Mouse (Mus musculus) neural tube, embryonic 12.5 days (tissue): ENCODE measurements around the gene Abhd6. TPM values are rescaled to one million over a fixed set of nuclear protein-coding genes. Genes with fewer than 3 reads are reported as not detected.

Experiments used
- ATAC-seq: fragments of 200-750 bp; cut with Nextera tagmentation; 2 replicates; pipeline ENCODE4 v1.8.0; 2017; ENCODE audit warnings: low read depth, mild to moderate bottlenecking, moderate TSS enrichment, moderate library complexity; ENCODE audit not compliant: low FRiP score
- H3K27ac ChIP-seq: fragments of 300-500 bp; sonication (generic); 2 replicates; pipeline ENCODE4 v1.5.1; 2016
- H3K27me3 ChIP-seq: fragments of 300-500 bp; sonication (generic); replicated peaks from 2 replicates; pipeline ENCODE4 v1.6.1; 2016; ENCODE audit warnings: mild to moderate bottlenecking
- H3K36me3 ChIP-seq: fragments of 300-500 bp; sonication (generic); 2 replicates; pipeline ENCODE4 v1.6.1; 2016; ENCODE audit warnings: mild to moderate bottlenecking
- H3K4me1 ChIP-seq: fragments of 300-500 bp; sonication (generic); 2 replicates; pipeline ENCODE4 v1.6.1; 2016
- H3K4me2 ChIP-seq: fragments of 300-500 bp; sonication (generic); replicated peaks from 2 replicates; pipeline ENCODE4 v1.6.1; 2016; ENCODE audit warnings: mild to moderate bottlenecking
- H3K4me3 ChIP-seq: fragments of 300-500 bp; sonication (generic); 2 replicates; pipeline ENCODE4 v1.5.1; 2016
- H3K9ac ChIP-seq: fragments of 300-500 bp; sonication (generic); 2 replicates; pipeline ENCODE4 v1.6.1; 2016; ENCODE audit warnings: mild to moderate bottlenecking
- H3K9me3 ChIP-seq: fragments of 300-500 bp; sonication (generic); 2 replicates; pipeline ENCODE4 v1.6.1; 2016; ENCODE audit warnings: mild to moderate bottlenecking
- WGBS: fragments of 180-500 bp; shearing (Covaris S2); methylation state at CpG from one replicate; pipeline ENCODE4 v1.1.7; 2016; 5-methylcytosine and 5-hydroxymethylcytosine counted together
- polyA plus RNA-seq: library from polyadenylated mRNA; unstranded; fragments of >200 nt; fragmentation: Nextera tagmentation; extraction: Ambion mirVana; gene quantifications from 2 replicates; pipeline ENCODE4 v1.2.1, GENCODE M21; 2016

Abhd6 gene
- polyA plus RNA-seq, 1 experiment from 2014 or later = 20.0 TPM

DNA sequence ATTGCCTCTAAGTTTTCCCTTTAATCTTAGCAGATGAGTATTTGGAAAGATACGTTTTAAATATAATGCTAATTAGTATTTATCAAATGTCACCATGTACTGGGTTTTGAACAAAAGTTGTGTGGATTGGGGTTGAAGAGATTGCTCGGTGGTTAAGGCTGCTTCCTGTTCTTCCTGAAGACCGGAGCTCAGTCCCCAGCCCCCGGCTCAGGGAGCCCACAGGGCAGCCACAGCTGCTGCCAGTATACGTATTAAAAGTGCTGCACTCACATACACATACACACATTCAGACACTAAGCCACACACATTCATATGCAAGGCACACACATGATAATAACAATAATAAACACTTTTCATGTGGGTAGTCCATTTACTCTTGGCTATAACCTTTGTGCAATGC, 35.4 kb downstream of the Abhd6 start:
- 88% methylated on average over 5 of the region's 5 CpGs for WGBS

GRCm38 (mm10) chr14:8038791-8039448, 36.2 kb downstream of the Abhd6 start:
- Histone ChIP-seq H3K9me3 (no peaks in the 10 kb centered on the region), H3K4me3 (no peak overlapping the region)

More for the DNA sequence above, 35.4 kb downstream of the Abhd6 start:
- Histone ChIP-seq H3K4me3 (no peak overlapping the region), H3K27me3 (no peaks in the 10 kb centered on the region), H3K9ac (no peak overlapping the region), H3K27ac (no peak overlapping the region), H3K9me3 (no peaks in the 10 kb centered on the region), H3K4me2 (no peak overlapping the region), H3K36me3 (peaks cover 2% of the 10 kb centered on the region; the same call in 1 of the 2 replicates), H3K4me1 (no peaks in the 10 kb centered on the region)
- no peak for ATAC-seq

DNA sequence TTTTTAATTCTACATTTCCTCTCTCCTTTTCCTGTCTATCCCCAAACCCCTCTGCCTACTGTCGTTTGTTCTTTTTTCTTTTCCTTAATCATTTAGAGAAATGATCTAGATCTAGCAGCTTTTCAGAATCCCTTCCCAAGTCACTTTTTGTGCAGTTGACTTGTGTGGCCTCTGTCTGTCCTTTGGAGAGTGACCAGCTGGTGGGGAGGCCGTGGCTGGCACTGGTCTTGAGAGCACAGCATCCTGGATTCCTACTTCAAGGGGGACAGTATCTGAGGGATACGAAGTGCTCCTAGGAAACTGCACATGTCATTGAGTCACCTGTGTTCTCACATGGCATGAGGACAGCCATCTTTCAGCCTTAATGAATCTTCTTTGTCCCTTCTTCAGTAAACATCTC, 37.5 kb downstream of the Abhd6 start:
- Histone ChIP-seq H3K27me3 (no peaks in the 10 kb centered on the region), H3K4me3 (no peak overlapping the region), H3K4me2 (no peak overlapping the region), H3K36me3 (peaks cover 2% of the 10 kb centered on the region; the same call in 1 of the 2 replicates), H3K9me3 (no peaks in the 10 kb centered on the region), H3K4me1 (no peaks in the 10 kb centered on the region), H3K27ac (no peak overlapping the region), H3K9ac (no peak overlapping the region)
- no peak for ATAC-seq
- WGBS = 83% methylated on average over 3 of the region's 3 CpGs

More at GRCm38 (mm10) chr14:8038791-8039448, 36.2 kb downstream of the Abhd6 start:
- Histone ChIP-seq H3K4me2 (no peak overlapping the region), H3K4me1 (no peaks in the 10 kb centered on the region), H3K27ac (no peak overlapping the region), H3K36me3 (peaks cover 2% of the 10 kb centered on the region; the same call in 1 of the 2 replicates), H3K9ac (no peak overlapping the region), H3K27me3 (no peaks in the 10 kb centered on the region)
- WGBS = 84% methylated on average over 7 of the region's 7 CpGs
- no peak for ATAC-seq

DNA sequence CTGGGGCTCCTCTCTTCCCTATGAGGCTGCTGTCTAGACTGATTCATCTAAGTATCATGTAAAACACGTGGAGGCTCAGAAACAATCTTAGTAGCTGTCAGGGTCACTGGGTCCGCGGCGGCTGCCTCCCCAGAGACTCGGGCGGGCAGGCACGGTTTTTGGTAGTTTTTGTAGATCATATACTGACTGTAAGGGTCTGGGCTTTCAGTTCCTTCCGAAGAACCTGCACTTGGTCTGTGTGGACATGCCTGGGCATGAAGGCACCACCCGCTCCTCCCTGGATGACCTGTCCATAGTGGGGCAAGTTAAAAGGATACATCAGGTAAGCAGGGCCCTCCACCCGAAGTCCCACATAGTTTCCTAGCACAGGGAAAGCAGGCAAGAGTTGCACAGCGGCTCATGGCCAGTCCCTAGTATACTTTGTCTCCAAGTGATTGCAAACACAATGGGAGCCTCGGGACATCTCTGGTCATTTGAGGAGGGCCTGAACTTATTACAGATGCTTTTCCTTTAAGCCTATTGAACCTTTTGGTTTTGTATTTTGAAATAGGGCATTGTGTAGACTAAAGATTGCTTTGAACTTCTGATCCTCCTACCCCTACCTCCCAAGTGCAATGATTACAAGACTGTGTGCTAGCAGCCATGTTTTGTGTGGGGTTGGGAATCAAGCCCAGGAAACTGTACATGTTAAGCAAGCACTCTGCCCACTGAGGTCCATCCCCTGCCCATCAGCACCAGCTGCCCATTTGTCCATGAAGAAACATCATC, 38.4 kb downstream of the Abhd6 start:
- Histone ChIP-seq H3K9me3 (no peaks in the 10 kb centered on the region), H3K4me3 (no peak overlapping the region), H3K9ac (no peak overlapping the region), H3K4me1 (no peaks in the 10 kb centered on the region), H3K36me3 (peaks cover 6% of the 10 kb centered on the region; the same call in 1 of the 2 replicates), H3K27ac (no peak overlapping the region), H3K27me3 (no peaks in the 10 kb centered on the region), H3K4me2 (no peak overlapping the region)
- ATAC-seq = no peak
- WGBS = 88% methylated on average over 12 of the region's 12 CpGs

GRCm38 (mm10) chr14:8042120-8042519, 39.4 kb downstream of the Abhd6 start:
- H3K27ac ChIP-seq = no peak overlapping the region
- no peak for ATAC-seq
- no peaks in the 10 kb centered on the region for H3K27me3 ChIP-seq
- H3K4me1 ChIP-seq = no peaks in the 10 kb centered on the region
- no peak overlapping the region for H3K4me3 ChIP-seq
- no peaks in the 10 kb centered on the region for H3K9me3 ChIP-seq
- H3K4me2 ChIP-seq = no peak overlapping the region
- WGBS = 87% methylated on average over 2 of the region's 2 CpGs
- no peak overlapping the region for H3K9ac ChIP-seq
- peaks cover 13% of the 10 kb centered on the region for H3K36me3 ChIP-seq

DNA sequence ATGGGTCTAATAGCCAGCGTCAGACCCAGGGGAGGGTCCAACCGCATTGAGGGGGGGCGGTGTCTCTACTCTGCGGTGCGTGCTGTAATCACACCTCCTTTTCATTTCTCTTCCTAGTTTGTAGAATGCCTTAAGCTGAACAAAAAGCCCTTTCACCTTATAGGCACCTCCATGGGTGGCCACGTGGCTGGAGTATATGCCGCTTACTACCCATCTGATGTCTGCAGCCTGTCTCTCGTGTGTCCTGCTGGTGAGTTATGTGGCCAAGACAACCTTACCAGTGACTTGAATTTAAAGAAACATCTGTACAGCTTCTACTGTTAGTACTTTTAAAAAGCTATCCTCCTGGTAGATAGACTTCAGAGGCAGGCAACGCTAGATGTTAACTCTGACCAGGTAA, 39.9 kb downstream of the Abhd6 start:
- WGBS = 92% methylated on average over 9 of the region's 9 CpGs

DNA sequence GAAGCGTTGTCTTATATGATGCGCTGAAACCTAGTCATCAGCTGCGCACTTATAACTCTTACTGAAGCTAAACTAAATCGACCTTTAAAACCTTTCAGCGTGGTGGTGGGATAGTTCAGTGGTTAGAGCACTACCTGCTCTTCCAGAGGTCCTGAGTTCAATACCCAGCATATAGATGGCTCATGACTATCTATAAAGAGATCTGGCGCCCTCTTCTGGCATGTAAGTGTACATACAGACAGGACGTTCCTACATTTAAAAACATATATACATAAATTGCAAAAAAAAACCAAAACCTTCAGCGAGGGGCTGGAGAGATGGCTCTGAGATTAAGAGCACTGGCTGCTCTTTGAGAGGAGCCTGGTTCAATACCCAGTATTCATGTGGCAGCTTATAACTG, 41.6 kb downstream of the Abhd6 start:
- WGBS = 64% methylated on average over 8 of the region's 8 CpGs
- Histone ChIP-seq H3K27ac (no peak overlapping the region), H3K9ac (no peak overlapping the region), H3K36me3 (peaks cover 24% of the 10 kb centered on the region), H3K4me3 (no peak overlapping the region), H3K27me3 (no peaks in the 10 kb centered on the region), H3K4me2 (no peak overlapping the region), H3K4me1 (no peaks in the 10 kb centered on the region), H3K9me3 (no peaks in the 10 kb centered on the region)
- ATAC-seq = no peak

More for the DNA sequence above, 39.9 kb downstream of the Abhd6 start:
- no peak for ATAC-seq
- Histone ChIP-seq H3K27me3 (no peaks in the 10 kb centered on the region), H3K36me3 (peaks cover 17% of the 10 kb centered on the region), H3K4me2 (no peak overlapping the region), H3K9me3 (no peaks in the 10 kb centered on the region), H3K4me1 (no peaks in the 10 kb centered on the region), H3K4me3 (no peak overlapping the region), H3K27ac (no peak overlapping the region), H3K9ac (no peak overlapping the region)

- Histone ChIP-seq H3K9me3 (no peaks in the 10 kb centered on the region), H3K9ac (no peak overlapping the region), H3K27ac (no peak overlapping the region), H3K4me2 (no peak overlapping the region), H3K36me3 (peaks cover 26% of the 10 kb centered on the region), H3K4me3 (no peak overlapping the region), H3K4me1 (no peaks in the 10 kb centered on the region), H3K27me3 (no peaks in the 10 kb centered on the region)
- ATAC-seq = no peak
- WGBS = 89% methylated on average over 6 of the region's 6 CpGs
Measured at GRCm38 (mm10) chr14:8044786-8045185, 42.1 kb downstream of the Abhd6 start.

DNA sequence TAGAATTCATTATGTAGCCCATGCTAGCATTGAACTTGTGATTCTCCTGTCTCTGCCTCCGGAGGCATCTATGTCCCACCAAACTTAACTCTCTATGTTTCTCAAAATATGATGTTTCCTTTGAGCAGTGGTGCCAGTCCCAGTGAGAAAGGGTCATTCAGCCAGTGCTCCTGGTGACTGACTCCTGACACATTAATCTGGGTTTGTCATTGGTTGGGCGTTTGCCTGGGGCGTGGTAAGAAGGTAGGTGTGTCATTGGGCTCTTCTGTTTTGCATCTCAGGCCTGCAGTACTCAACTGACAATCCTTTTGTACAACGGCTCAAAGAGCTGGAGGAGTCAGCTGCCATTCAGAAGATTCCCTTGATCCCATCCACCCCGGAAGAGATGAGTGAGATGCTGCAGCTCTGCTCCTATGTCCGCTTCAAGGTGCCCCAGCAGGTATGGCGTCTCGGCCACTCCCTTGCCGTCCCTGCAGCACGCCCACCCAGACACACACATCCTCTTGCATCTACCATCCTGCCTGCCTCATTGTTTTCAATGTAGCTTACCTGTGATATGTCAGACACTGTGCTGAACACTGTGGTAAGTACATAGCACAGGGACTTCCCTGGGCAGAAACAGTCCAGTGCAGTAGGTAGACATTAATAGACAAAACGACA, 42.6 kb downstream of the Abhd6 start:
- H3K4me1 ChIP-seq = no peaks in the 10 kb centered on the region
- no peaks in the 10 kb centered on the region for H3K9me3 ChIP-seq

DNA sequence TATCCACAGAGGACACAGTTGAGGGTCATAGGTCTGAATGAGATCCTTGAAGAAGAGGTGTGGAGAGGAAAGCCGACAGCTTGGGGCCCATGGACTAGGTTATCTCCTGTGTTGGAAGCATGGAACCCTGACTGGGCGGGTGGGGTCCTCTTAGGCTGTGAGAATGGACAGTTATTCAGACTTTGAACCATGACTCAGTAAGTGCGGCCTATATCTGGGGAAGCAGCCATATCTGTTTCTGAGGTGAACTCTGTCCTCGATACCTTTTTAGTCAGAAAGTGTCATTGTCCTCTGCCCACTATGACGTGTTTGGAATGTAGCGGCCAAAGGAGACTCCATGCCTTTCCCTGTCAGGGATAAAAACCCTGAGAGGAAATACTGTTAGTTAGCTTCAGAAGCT, 44.1 kb downstream of the Abhd6 start:
- Histone ChIP-seq H3K4me1 (no peaks in the 10 kb centered on the region), H3K4me2 (no peak overlapping the region), H3K9me3 (no peaks in the 10 kb centered on the region), H3K9ac (no peak overlapping the region), H3K27ac (no peak overlapping the region), H3K4me3 (no peak overlapping the region), H3K36me3 (peaks cover 33% of the 10 kb centered on the region), H3K27me3 (no peaks in the 10 kb centered on the region)
- no peak for ATAC-seq
- 98% methylated on average over 6 of the region's 6 CpGs for whole genome bisulfite sequencing

More for the DNA sequence above, 42.6 kb downstream of the Abhd6 start:
- H3K9ac ChIP-seq = no peak overlapping the region
- H3K4me3 ChIP-seq = no peak overlapping the region
- no peak overlapping the region for H3K27ac ChIP-seq
- H3K4me2 ChIP-seq = no peak overlapping the region
- H3K36me3 ChIP-seq = peaks cover 30% of the 10 kb centered on the region
- ATAC-seq = no peak
- 88% methylated on average over 11 of the region's 11 CpGs for WGBS
- no peaks in the 10 kb centered on the region for H3K27me3 ChIP-seq

DNA sequence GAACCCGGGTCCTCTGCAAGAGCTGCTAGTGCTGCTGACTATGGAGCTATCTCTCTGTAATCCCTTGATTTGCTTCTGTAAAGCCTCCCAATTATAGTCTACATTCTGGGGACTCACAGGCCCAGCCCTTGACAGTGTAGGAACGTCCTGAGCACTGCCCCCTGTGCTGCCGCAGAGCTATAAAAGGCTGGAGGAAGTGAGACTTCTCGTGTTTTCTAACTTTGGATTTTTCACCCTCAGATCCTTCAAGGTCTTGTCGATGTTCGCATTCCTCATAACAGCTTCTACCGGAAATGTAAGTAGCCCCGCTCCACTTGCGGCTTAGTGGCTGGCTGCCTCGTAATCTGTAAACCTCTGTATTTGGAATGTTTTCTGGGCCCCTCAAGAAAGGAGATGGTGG, 46.6 kb downstream of the Abhd6 start:
- H3K4me1 ChIP-seq = peaks cover 4% of the 10 kb centered on the region
- no peak overlapping the region for H3K4me3 ChIP-seq
- no peak overlapping the region for H3K9ac ChIP-seq
- no peaks in the 10 kb centered on the region for H3K27me3 ChIP-seq
- H3K4me2 ChIP-seq = no peak overlapping the region
- peaks cover 38% of the 10 kb centered on the region for H3K36me3 ChIP-seq
- ATAC-seq = no peak
- 89% methylated on average over 10 of the region's 10 CpGs for WGBS
- H3K9me3 ChIP-seq = no peaks in the 10 kb centered on the region
- no peak overlapping the region for H3K27ac ChIP-seq

GRCm38 (mm10) chr14:8051869-8052268, 49.2 kb downstream of the Abhd6 start:
- 91% methylated on average over 2 of the region's 2 CpGs for WGBS
- no peaks in the 10 kb centered on the region for H3K9me3 ChIP-seq
- H3K27ac ChIP-seq = no peak overlapping the region
- no peak overlapping the region for H3K4me2 ChIP-seq
- peaks cover 28% of the 10 kb centered on the region for H3K36me3 ChIP-seq
- H3K4me3 ChIP-seq = no peak overlapping the region
- H3K27me3 ChIP-seq = no peaks in the 10 kb centered on the region
- H3K4me1 ChIP-seq = peaks cover 4% of the 10 kb centered on the region
- no peak for ATAC-seq
- H3K9ac ChIP-seq = no peak overlapping the region
